Mouse (Mus musculus) kidney, adult 11 months (tissue): Measurements from ENCODE around the gene Smyd2.

Source experiments
- DNase-seq: peaks from one replicate; pipeline ENCODE4 v3.0.0; 2022

Gene Smyd2

DNA sequence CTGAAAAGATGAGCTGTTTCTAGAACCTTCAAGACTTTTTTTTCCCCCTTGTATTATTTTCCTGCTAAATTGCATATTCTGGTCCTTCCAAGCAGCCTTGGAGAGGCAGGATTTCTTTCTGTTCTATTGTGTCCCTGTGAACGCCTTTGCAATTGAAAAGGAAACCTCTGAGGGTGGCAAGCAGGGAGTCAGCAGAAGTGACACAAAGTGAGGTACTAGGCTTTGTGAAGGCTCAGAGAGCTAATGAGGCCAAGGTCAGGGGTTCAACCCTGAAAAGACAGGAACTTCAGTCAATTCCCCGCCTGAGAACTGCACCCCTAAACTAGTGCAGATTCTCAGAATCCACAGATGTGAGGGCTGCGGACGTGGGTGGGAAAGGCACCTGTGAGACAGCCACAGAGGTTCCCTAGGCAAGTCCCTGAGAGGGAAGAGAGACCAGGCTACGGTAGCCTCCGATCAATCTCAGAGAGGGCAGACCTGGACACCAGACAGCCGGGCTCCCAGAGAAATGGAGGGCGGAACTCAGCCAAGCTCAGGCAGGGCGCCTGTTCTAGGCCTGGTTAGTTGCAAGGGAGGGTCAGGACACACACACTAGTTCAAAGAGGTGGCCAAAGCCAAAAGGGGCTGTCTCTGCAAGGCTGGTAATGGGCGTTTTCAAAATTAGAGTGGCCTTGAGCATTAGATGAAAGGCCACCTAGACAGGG is 5.6 kb downstream of the Smyd2 start:
- no peak for DNase-seq

DNA sequence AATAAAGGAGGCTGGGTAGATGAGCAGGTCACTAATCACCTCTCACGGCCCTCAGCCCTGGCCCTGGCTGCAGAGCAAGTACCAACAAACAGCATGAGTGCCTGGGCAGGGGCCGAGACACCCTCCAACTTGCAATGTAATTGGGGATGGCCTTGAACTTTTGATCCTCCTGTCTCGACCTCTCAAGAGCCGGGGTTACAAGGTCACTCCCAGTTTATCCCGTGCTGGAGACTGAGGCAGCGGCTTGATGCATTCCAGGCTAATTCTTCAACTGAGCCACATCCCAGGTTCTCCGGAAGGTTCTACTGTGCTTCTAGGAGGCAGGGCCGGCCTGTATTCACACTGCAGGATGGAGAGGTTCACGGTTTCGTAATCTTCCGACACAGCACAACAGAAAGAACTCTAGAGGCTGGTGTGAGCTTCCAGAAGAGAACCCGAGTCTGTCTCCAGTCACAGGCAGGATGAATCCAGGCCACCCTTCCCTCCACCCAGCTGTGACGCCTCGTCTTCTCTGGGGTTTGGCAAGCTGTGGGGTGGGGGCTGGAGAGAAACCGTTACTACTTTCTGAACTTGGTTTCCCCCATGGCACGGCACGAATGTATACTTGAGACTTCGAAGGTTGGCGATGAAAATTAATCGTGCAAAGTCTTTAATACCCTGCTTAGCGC is 8.9 kb downstream of the Smyd2 start:
- DNase-seq: no peak

DNA sequence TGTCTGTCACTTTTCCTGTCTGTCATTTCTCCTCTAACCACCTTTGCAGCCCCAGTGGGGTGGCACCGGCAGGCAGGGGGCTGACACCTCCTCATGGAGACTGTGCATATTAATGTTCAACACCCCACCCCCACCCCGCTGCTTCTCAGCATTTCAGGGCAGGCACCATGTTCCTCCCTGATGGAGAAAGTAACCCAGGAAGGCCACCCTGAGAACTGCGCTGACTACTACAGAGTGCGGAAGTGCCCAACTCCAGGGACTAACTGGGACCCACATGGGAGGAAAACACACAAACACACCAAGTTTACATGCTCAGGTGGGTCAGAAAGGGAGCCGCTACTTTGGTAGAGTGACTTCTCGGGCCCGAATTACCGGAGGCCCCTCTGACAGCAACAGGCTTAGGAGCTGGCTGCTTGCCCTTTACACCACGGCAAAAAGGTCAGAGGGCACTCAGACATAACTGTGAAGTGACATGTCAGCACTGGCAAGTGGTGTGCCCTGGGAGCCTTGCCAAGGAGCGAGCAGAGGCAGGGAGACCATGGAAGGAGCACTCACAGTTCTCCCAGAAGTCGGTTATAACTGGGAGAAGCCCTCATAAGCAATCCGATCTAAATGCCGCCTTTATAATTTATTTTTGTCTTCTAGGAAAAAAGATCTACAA is 11.3 kb downstream of the Smyd2 start:
- DNase-seq: peak; percentile 72

DNA sequence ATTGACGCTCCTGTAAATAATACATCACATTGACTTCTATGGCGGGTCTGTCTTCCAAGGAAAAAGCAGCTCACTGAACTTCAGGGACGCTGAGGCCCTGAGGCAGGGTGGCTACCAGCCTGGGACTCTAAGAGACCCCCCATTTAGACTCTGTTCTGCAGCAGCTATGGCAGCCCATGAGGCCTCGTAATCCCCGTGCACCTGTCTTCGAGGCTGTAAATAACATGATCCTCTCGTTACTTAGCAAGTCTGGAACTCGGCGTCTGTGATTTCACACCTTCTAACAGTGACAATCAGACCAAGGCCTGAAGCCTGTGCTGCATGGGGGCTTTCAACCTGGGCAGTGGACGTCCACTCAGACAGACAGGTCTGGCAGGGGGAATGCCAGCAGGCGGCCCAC is 19.0 kb downstream of the Smyd2 start:
- DNase-seq: no peak

DNA sequence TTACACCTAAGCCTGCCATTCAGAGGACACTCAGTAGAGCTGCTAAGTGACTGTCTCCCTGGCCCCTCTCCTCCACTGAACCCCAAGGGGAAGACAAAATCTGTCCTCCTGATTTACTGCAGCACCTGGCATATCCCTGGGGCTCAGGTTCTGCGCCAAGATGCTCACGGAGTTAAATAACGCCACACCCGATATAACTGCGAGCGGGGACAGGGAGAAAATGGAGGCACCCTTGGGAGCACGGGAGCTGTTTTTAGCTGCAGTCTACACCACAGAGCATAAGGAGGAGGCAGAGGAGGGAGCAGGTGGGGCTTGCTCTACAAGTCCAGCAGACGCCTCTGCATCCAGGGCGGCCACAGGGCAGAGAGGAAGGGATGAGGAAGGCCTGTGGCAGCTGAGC is 19.8 kb downstream of the Smyd2 start:
- no peak for DNase-seq

DNA sequence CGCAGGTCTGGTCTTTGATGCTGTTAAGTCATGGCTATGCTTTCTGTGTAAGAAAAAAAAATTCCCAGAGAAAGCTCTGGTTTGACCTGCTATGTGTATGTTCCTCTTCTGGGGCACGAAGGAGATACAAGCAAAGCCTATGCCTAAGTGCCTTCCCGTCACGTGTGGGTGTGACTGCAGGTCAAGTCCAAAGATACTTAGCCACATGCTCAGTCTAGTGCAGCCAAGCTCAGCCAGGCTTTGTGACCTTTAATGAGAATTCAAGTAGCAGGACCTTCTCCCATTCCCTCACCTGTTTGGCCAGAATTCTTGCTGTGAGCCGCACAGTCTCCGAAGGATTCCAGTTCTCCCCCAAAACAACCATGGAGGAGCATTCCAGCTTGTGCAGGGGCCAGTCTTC is 22.6 kb downstream of the Smyd2 start:
- DNase-seq: peak; percentile 25

DNA sequence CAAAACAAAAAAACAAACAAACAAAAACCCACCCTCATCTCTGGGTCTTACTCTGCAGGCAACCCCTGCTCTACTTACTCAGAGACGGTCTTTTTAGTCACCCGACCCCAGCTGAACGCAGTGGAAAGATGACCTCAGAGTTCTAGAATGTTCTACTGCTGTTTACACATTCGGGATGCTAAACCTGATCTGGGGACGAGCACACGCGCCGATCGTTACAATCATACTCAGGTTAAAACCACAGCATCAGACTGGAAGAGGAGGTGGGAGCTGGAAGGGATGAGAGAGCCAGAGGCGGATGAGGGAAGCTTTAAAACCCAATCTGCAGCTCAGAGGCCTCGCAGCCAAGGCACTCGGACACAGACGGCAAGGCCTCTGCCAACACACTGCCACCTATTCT is 23.5 kb downstream of the Smyd2 start:
- DNase-seq: no peak

DNA sequence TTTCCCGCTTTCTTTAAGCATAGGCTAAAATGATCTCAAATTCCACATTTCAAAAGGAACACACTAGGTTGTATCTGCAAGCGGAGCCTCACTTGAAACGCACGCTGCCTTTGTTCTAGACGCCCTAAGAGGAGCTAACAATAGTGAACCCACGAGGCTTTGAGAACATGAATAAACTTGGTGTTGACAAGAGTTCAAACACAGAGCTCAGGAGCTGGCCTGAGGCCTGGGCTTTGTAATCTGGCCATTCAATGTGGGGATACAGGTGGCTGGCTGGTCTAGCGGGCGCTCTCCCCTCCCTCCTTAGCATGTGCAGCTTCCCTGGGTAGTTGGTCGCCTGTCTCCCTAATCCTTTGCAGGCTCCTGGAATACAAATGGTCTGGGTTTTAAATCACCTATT is 24.3 kb downstream of the Smyd2 start:
- DNase-seq: no peak

DNA sequence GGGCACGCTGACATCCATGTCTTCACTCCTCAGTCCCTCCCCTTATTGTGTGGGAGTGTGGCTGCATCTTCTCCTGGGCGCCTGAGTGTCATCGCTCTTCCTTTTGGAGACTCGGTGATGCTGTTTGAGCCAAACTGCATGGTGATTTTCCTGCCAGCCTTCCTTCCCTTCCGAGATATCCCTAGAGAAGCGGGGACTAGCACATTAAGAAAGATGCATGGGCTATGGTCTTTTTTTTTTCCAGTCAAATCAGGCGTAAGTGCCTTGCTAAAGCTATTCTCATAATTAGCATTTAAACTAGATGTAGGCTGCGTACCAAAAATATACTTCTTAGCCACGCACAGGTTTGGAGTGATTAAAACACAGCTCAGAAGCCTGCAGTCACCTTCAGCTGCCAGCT is 28.0 kb downstream of the Smyd2 start:
- DNase-seq: no peak

DNA sequence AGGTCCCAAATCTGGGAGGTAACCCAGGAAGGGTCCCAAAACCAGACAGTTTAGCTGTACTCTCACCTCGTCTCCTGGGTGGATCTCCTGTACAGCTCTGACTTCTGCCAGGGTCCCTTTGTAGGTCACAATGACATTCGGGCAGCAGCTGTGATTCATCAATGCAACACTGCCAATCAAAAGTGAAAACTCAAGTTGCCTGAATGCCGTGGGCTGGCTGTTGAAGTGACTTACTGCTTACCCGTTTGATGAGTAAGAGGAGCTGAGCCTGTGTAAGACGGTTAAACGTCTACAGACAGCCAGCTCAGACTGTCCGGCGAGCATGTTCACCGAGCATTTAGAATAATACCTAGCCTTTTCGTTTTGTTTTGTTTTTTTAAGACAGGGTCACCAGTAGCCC is 33.4 kb downstream of the Smyd2 start:
- no peak for DNase-seq

DNA sequence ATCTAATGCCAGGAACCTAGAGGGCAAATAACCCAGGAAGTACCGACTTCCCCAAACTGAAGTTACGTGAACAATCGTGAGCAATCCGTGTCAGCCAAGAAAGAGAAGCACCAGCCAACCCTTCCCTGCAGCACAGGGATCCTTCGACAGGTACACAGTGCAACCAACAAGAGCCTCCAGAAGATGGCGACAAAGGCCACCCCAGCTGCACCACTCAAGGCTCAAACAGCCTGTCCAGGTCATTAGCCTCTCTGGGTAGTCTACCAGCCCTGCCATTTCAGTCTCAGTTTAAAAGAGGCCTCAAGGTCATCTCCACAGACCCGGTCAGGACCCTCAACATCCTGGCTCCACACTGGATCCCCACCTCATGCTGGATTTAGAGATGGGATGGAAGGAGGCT is 34.6 kb downstream of the Smyd2 start:
- peak; percentile 50 for DNase-seq

DNA sequence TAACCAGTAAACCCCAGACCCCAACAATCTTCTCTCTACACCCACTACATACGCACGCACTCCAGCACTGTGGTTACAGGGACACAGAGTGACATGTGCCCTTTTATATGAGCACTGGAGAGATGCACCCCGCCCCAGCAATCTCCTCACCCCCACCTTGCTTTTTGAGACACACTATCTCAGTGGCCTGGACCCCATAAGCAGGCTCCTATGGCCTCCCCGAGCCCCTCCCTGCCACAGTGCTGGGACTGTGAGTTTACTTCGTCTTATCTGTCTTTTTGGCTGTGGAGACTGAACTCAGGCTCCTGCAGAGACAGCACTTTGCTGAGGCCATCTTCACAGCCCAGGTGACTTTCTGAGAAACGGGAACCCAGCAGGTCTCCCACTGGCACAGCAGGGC is 36.2 kb downstream of the Smyd2 start:
- DNase-seq: no peak

DNA sequence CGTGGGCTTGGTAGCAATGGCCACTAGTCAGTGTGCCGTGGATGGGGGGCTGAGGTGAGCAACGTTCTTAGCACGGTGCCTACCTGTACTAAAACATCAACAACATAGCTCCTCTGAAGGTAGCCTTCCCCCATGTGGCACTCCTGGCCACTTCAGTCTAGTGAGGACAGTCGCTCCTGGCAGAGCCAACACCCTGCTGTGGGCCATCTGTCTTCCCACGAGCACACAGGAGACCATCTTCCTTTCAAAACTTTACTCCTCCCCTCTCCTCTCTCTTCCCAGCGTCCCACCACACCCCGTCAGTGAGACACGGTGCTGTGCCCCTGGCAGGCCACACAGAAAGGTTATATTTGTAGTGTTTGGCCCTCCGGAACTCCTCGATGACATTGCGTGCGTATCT is 37.2 kb downstream of the Smyd2 start:
- no peak for DNase-seq

DNA sequence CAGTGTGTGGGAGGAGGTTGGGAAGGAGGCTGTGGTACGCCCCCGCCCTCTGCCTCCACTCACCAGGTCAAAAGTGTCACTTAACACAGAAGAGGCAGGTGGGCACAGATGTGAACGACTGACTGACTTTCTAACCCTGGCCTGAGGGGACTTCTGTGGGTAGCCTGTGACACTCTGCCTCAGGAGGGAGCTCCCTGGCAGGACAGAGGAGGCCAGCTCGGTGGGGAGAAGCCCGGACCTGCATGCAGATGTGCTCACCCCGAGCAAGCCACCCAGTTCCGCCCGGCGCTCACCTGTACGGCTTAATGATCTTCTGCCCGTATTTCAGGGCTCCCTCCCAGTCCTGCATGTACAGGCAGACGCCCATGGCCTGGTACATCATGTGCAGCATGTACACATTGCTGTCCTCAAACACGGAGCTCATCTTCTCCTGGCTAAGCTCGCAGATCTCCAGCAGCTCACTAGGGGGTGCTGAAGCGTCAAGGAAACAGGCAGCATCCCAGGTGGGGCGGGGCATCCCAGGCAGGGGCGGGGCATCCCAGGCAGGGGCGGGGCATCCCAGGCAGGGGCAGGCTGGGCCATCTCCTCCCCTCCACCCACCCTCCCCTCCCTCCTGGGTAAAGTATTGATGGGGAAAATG is 38.5 kb downstream of the Smyd2 start:
- peak; percentile 34 for DNase-seq

DNA sequence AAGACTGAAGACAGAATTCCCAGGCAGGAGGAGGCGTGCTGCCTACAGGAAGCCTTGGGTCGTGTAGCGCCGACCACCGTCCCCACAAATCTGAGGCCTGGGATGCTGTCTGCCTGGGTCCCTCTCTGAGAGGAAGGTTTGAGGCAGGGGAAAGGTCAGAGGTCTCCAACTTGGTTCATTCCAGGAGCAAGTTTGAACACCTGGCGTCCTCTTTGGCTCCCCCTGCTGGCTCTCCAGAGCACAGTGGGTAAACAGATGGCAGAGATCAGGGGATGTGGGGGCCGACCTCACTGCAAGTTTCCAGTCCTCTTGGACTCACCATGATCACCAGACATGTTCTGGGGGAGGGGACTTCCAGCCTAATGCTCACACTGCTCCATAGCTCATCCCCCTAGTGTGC is 39.3 kb downstream of the Smyd2 start:
- no peak for DNase-seq

DNA sequence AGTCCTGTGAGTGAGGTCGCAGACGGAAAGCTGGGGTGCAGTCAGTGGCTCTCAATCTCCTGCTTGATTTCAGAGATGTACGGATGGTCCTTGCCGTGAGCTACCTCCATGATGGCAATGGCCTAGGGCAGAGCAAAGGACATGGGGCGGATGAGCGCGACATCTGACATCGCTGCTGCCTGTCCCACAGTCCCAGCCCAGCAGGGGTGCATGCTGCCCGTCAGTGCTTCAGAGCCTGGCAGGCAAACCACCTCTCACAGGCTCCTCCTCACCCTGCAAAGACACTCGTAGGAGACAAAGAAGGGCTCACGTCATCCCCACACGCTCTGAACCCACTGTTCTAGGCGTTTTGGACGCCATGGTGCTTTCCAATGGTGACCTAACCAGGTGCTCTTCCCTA is 41.4 kb downstream of the Smyd2 start:
- DNase-seq: no peak

DNA sequence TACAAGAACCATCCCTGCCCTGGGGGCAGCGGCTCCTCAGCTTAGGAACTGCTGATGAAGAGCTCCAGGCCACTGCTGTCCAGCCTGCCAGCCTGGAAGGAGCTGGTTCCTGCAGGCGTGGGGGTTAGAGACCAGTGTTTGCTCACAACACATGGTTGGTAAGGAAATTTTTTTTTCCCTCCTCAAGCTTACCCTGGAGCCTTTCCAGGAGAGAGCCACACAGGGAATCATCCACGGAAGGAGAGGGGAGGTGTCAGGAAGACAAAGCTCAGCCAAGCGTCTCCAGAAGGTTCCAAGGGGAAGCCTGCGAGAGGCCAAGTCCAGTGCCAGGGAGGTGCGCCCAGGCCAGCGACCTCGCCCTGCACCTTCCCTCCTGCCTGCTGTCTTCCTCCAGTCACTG is 42.2 kb downstream of the Smyd2 start:
- DNase-seq: peak; percentile 77

DNA sequence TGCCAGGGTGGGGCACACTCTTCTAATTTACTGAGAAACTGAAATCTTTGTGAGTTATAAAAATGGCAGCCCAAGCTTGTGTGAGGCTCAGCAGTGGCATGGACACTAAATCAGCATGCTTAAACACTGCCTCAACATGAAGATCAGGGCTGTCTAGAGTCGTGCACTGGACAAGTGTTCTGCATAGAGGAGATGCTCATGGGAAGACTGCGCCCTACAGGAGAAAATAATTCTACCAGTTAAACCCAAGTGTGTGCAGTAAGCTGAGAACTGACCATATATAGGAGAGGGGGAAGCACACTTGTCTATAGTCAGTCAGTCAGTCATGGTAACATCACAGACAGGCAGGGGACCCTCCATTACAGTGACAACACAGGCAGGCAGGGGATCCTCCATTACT is 43.0 kb downstream of the Smyd2 start:
- DNase-seq: no peak

DNA sequence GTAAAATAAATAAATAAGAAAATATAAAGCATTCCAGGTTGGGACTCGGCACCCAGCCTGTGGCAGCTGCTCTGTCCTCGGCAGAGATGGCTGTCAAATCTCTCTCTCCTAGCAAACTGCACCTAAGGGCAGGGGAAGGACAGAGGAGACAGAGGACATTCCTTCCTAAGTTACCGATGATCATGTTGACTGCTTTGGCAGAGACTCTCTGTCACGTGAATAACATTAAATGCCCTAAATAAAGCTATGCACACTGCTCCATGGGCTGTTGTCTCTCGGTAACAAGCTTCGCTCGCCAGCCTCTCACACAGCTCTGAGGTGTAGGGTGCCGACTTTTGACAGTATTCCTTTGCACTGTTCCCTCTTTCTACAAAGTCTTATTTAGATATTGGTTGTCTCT is 46.0 kb downstream of the Smyd2 start:
- no peak for DNase-seq

DNA sequence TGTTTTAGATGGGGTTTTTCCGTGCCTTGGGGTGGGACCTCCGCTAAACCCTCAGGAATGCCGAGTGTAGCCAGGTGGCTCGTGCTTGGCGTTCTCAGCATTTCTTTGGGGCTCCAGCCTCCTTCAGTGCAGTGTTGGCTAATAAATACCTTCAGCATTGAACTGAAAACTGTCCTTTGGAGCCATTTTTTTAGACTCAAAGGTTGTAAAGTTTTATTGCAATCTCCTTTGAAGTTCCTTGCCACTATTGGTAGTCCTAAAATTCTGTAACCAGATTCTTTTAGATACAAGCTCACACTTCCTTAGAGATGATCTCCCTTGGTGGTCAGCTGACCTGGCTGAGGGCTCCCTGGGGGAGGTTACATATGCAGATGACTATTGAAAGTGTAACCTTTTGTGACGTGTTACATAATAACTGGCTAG is 46.7 kb downstream of the Smyd2 start:
- peak; percentile 71 for DNase-seq

DNA sequence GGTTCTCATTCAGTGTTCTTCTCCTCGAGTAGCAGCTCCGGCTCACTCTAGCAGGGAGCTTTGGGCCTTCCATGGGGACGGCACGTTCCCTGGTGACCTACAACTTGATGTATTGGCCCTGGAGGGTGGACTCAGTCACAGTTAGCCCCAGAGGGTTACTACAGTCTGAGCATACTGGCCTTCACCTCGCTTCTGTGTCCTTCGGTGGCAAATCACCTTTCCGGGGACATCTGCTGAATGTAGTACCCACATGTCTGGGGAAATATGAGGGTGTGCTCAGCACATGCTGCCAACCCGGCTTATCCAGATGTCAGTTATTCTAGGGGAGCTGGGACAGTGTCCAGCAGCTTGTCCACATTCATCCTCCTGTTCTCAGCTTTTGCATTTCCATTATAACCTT is 48.6 kb downstream of the Smyd2 start:
- DNase-seq: peak; percentile 27

DNA sequence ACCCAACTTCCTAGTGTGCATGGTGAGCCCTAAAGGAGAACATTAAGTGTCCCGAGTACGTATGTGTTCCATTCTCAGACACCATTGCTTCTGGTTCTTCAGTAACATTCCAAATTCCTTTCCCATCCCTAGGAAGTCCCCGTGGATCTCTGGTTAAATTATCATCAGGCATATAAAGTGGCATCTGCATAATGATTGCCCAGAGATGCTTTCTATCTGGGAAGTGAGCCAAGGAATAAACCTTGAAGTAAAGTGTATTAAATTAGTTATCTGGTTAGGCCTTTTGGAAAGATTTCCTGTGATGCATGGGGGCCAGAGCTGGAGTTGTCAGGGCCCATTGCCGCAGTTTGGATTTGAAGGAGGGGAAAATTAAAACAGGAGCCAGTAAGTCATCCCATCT is 50.1 kb downstream of the Smyd2 start:
- DNase-seq: no peak

DNA sequence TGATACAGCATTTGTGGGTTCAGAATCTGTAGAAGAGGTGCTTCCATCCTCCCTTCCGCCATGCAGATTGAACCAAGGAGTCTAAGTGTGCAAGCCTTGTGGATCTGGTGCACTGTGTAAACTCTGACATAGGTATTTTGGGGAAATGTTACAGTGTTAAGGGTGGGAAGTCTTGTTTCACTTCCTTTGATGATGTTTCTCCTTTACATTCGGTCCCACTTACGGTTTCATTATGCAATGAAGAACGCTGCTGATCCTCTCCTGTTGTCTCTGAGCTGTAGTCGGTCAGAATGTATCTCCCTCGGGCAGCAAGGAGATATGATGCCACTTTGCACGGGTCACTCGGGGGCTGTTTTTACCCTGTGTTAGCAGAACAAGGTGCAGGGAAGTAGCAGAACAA is 50.5 kb downstream of the Smyd2 start:
- no peak for DNase-seq

DNA sequence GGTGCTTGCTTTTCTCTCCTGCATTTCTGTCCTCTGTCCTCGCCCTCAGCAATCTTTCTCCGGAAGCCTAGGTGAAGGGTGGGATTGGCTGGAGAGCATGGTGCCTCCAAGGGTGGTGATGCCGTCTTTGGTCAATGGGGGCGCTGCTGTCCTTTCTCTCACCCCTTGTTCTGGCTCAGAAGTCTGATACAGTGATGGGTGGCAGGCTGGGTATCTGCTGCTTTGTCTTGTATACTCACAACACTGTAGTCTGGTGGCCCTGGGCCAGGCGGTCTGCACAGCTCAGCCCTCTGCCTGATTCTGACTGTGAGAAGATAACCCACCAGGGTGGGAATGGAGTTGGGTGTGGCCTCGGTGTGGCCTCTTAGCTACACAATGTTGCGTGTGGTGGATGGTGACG is 51.6 kb downstream of the Smyd2 start:
- DNase-seq: no peak
